Mouse (Mus musculus) heart, postnatal 0 days (tissue): Measurements from ENCODE around the gene Mllt10. TPM values are rescaled to one million over a fixed set of nuclear protein-coding genes. Genes with fewer than 3 reads are reported as not detected.
A peak's percentile ranks its signal among the peaks of the same experiment; 100 is the strongest.

ENCODE experiments used
- ATAC-seq: fragments of 200-750 bp; cut with Nextera tagmentation; 2 replicates; pipeline ENCODE4 v1.8.0; 2017; ENCODE audit warnings: low read depth, moderate number of reproducible peaks, moderate library complexity; ENCODE audit not compliant: insufficient read depth
- DNase-seq: peaks from one replicate; pipeline ENCODE4 v3.0.0-alpha.2; 2016; ENCODE audit warnings: low spot score
- H3K27ac ChIP-seq: fragments of 300-500 bp; sonication (generic); 2 replicates; pipeline ENCODE4 v1.5.1; 2014; ENCODE audit warnings: low read depth, mild to moderate bottlenecking
- H3K27me3 ChIP-seq: fragments of 300-500 bp; sonication (generic); 2 replicates; pipeline ENCODE4 v1.6.1; 2014; ENCODE audit warnings: low read length, mixed read lengths; ENCODE audit not compliant: control insufficient read depth, insufficient read depth
- H3K36me3 ChIP-seq: fragments of 300-500 bp; sonication (generic); replicated peaks from 2 replicates; pipeline ENCODE4 v1.6.1; 2014; ENCODE audit warnings: low read length, mixed read lengths; ENCODE audit not compliant: control insufficient read depth, insufficient read depth
- H3K4me1 ChIP-seq: fragments of 300-500 bp; sonication (generic); 2 replicates; pipeline ENCODE4 v1.6.1; 2014; ENCODE audit warnings: antibody characterized with exemption; ENCODE audit not compliant: control insufficient read depth, insufficient read depth
- H3K4me2 ChIP-seq: fragments of 300-500 bp; sonication (generic); 2 replicates; pipeline ENCODE4 v1.6.1; 2014; ENCODE audit warnings: low read depth, mild to moderate bottlenecking, low read length, moderate library complexity
- H3K4me3 ChIP-seq: fragments of 300-500 bp; sonication (generic); 2 replicates; pipeline ENCODE4 v1.5.1; 2014; ENCODE audit warnings: low read depth, low read length
- H3K9ac ChIP-seq: fragments of 300-500 bp; sonication (generic); replicated peaks from 2 replicates; pipeline ENCODE4 v1.6.1; 2014; ENCODE audit warnings: low read depth, low read length, mixed read lengths
- H3K9me3 ChIP-seq: fragments of 300-500 bp; sonication (generic); replicated peaks from 2 replicates; pipeline ENCODE4 v1.6.1; 2016; ENCODE audit warnings: low read length; ENCODE audit not compliant: control insufficient read depth
- CTCF ChIP-seq: IDR thresholded peaks from 2 replicates; pipeline ENCODE4 v1.5.1; 2016; ENCODE audit warnings: antibody characterized with exemption, control low read depth, low read depth
- EP300 ChIP-seq: IDR thresholded peaks from 2 replicates; pipeline ENCODE4 v1.6.1; 2016; ENCODE audit warnings: antibody characterized with exemption, low read depth
- WGBS: fragments of 180-500 bp; shearing (Covaris S2); extraction: QIAGEN DNeasy Blood & Tissue Kit; methylation state at CpG from one replicate; pipeline ENCODE4 v1.1.7; 2014; 5-methylcytosine and 5-hydroxymethylcytosine counted together
- microRNA-seq: library from miRNA; unstranded; fragments of <30 nt; microRNA quantifications from one replicate; pipeline ENCODE4, GENCODE M21; 2016
- polyA plus RNA-seq: library from polyadenylated mRNA; unstranded; fragments of >200 nt; fragmentation: Nextera tagmentation; extraction: Ambion mirVana; gene quantifications from 2 replicates; pipeline ENCODE4 v1.2.1, GENCODE M21; 2015
- total RNA-seq: library from RNA; depleted of rRNA; stranded (reverse); fragments of >200 nt; gene quantifications from 2 replicates; pipeline ENCODE4 v1.2.3, GENCODE M21; 2014; ENCODE audit warnings: low replicate concordance; rRNA removed

Gene Mllt10
- total and polyA plus RNA-seq, 2 experiments from 2014 or later, result 22.1 to 25.6 TPM

- Histone ChIP-seq H3K4me1 (no peaks in the 10 kb centered on the region), H3K36me3 (peaks cover 7% of the 10 kb centered on the region), H3K4me3 (no peak overlapping the region), H3K27me3 (no peaks in the 10 kb centered on the region), H3K9ac (no peak overlapping the region), H3K9me3 (no peaks in the 10 kb centered on the region), H3K4me2 (no peak overlapping the region), H3K27ac (no peak overlapping the region)
- DNase-seq (no peak), ATAC-seq (no peak)
- WGBS, result 80% methylated on average over 3 of the region's 3 CpGs
- no peak for TF ChIP-seq EP300
- no peak for TF ChIP-seq CTCF
These were observed 194.2 kb downstream of the Mllt10 start for GRCm38 (mm10) chr2:18249224-18249623.

Small RNA genes within 50 kb of the gene (microRNA-seq; reads per million reads assigned to microRNA genes)
- gene Gm23638 (not detected), gene Mir7655 (5.4 reads per million, percentile 22 among the genes with 10 or more reads in this experiment)

Other genes with a start within 250 kb of the Mllt10 start
- not detected in 2 replicates for gene H2al2a, start 58.3 kb upstream of the Mllt10 start, total RNA-seq
- gene H2al2a, start 58.3 kb upstream of the Mllt10 start, polyA plus RNA-seq, result not detected in 2 replicates
- 3.5 and 7.8 TPM in 2 replicates for gene A930004D18Rik, start 17.5 kb upstream of the Mllt10 start, total RNA-seq
- 6.9 and 8.4 TPM in 2 replicates for gene A930004D18Rik, start 17.5 kb upstream of the Mllt10 start, polyA plus RNA-seq
- gene Skida1, start 6.2 kb upstream of the Mllt10 start, total RNA-seq, result 4.4 and 7.1 TPM in 2 replicates
- 2.2 and 2.4 TPM in 2 replicates for gene Skida1, start 6.2 kb upstream of the Mllt10 start, polyA plus RNA-seq